Mouse (Mus musculus) embryonic stem cell, embryonic (primary cell): ENCODE measurements around the gene Scmh1.

ENCODE experiments used
- CTCF ChIA-PET, 4 experiments: fragments of 300-600 bp in 2 of 4; fragments of 350-600 bp in 2 of 4; sonication (Branson Sonifier 250); formaldehyde crosslinking; loops; one replicate each; lab custom pipeline; 2022; ENCODE audit warnings: inconsistent platforms in 2 of 4; lab: Charles Lee
- POLR2A ChIA-PET, 4 experiments: fragments of 300-600 bp in 2 of 4; fragments of 350-600 bp in 2 of 4; sonication (Branson Sonifier 250); formaldehyde crosslinking; loops; one replicate each; lab custom pipeline; 2022; ENCODE audit warnings: antibody characterized with exemption in 4 of 4, inconsistent platforms in 1 of 4; lab: Charles Lee

Gene Scmh1

DNA sequence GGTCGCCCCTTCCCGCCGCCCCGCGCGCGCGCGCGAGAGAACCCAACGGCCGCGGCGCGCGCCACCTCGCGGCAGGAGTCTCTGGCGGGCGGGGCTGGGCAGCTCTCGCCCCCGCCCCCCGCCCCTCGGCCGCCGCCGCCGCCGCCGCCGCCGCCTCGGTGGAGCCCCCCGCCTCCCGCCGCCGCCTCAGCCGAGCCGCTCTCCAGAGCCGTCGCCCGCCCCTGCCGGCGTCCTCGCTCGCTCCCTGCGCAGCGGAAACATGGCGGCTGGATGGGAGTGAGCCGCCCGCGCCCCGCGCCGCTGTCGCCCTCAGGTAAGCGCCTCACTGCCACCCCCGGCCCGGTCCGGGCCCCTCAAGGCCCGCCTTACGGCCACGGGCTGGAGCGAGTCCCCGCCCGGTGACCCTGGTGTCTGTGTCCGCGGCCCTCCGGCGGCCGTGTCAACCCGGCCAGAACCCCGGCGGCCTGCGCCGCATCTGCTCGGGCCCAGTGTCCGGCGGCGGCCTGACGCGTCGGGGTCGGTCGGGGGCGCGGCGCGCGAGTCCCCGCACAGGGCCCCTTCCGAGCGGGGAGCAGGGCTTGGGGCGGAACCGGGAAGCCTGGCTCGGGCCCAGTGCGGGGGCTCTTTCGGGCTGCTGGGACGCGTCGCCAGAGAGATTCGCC lies at the start of gene Scmh1:
TSS of gene Scmh1 (plus strand) at position 138 of the 662 bp plus-strand sequence.
- ChIA-PET CTCF (interaction anchor here (0.6 to 1.2 kb wide), 7 partner anchors 8 to 384 kb away, joined by 3 to 15 read pairs (median 4); no protein-coding TSS in a partner anchor), POLR2A (interaction anchor here (0.6 to 1.7 kb wide), 13 partner anchors 8 to 200 kb away, joined by 3 to 9 read pairs (median 4); partner anchors contain the start of gene Ctps (in 1 of the 4))

DNA sequence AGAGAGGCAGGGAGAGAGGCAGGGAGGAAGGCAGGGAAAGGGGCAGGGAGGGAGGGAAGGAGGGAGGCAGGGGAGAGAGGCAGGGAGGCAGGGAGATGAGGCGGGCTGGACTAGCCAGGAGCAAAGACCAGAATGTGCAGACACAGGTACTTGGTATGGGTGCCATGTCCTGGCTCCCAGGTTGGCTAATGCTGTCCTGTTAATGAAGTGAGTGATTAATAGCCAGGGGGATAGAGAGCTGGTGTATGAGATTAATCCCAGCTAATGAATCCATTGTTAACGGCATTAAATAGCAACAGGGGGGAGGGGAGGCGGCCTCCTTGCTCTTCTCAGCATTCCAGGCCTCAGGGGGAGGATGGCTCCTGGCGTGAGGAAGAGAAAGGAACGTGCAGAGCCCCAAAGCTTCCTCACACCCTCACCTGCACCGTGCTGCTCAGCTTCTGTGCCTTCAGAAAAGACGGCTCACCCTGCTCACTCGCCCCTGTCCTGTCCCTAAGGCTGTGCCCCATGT lies 45.0 kb upstream of the Scmh1 start:
- POLR2A ChIA-PET = interaction anchor here in 1 of 4 experiments (0.7 kb wide), 1 partner anchor 223 kb away, joined by 3 read pairs; no protein-coding TSS in a partner anchor
- CTCF ChIA-PET = interaction anchor here in 3 of 4 experiments (0.6 to 1.4 kb wide), 5 partner anchors 10 to 173 kb away, joined by 3 to 12 read pairs (median 4); no protein-coding TSS in a partner anchor

- ChIA-PET CTCF (no interaction called here), POLR2A (no interaction called here)
Measured at GRCm38 (mm10) chr4:120364729-120365128, 40.4 kb upstream of the Scmh1 start.

DNA sequence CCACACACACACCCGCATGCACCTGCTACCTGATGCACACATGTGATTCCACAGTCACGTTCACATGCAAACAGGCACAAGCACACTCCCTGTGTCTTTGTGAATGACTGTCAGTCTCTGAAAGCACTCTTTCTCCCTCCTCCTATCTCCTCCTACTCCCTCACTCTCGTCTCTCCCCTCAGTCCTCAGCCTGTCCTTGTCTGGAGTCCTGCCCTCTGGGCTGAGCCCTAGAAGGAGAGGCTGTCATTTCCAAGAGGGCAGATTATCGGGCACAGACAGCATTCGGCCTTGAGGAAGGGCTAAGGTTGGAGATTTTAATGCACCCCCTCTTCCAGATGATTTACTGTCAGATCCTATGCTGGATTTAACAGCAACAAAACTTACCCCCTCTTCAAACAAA lies 39.6 kb upstream of the Scmh1 start:
- POLR2A ChIA-PET = no interaction called here

GRCm38 (mm10) chr4:120368031-120368430 lies 37.0 kb upstream of the Scmh1 start:
- CTCF ChIA-PET = interaction anchor here in 3 of 4 experiments (0.7 to 2.9 kb wide), 14 partner anchors 10 to 181 kb away, joined by 3 to 14 read pairs (median 5); no protein-coding TSS in a partner anchor
- POLR2A ChIA-PET = interaction anchor here in 2 of 4 experiments (0.6 kb wide), 2 partner anchors 186 to 344 kb away, joined by 3 read pairs; no protein-coding TSS in a partner anchor

More for the DNA sequence above, 39.6 kb upstream of the Scmh1 start:
- CTCF ChIA-PET = interaction anchor here in 1 of 4 experiments (0.6 kb wide), 1 partner anchor 261 kb away, joined by 12 read pairs; no protein-coding TSS in a partner anchor

DNA sequence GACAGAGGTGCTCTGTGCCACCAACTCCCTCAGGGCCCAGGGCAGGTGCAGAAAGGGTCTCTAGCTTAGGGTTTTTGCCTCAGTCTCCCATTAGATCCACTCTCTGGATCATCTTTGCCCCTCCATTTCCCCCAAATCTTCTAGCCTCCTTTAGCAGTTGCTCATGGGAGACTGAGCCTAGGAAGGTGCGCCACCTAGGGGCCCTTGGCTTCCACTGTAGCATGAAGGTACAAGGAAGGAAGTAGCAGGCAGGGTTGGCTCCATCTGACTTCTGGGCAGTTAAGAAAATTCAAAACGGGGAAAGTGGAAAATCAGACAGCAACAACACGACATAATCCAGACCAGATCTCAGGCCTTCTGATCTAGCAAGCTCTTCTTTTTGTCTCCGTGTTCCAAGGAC lies 36.4 kb upstream of the Scmh1 start:
- POLR2A ChIA-PET = interaction anchor here in 1 of 4 experiments (0.6 kb wide), 1 partner anchor 345 kb away, joined by 3 read pairs; no protein-coding TSS in a partner anchor
- CTCF ChIA-PET = interaction anchor here in 3 of 4 experiments (0.7 to 2.9 kb wide), 14 partner anchors 9 to 182 kb away, joined by 3 to 14 read pairs (median 6); no protein-coding TSS in a partner anchor

DNA sequence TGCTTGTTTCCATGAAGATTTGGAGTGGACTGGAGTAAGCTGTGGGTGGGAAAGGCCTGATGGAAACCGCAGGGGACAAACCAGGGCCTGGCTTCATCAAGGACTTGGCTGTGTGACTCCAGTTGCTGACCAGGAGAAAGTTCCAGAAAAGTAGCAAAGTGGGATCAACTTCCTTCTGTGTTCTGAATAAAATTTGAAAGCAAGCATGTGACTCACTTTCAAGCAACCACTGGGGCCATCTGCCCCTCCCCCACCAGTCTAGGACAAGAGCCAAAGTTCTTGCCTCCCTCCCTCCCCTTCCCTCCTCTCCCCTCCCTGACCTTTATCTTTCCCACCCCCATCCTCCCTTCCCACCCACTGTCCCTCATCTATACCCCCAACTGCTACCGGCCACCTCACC lies 35.9 kb upstream of the Scmh1 start:
- ChIA-PET CTCF (interaction anchor here (0.6 to 2.3 kb wide), 13 partner anchors 15 to 555 kb away, joined by 3 to 9 read pairs (median 4); no protein-coding TSS in a partner anchor), POLR2A (interaction anchor here in 1 of 4 experiments (1.4 kb wide), 1 partner anchor 11 kb away, joined by 5 read pairs; no protein-coding TSS in a partner anchor)

- POLR2A ChIA-PET = interaction anchor here in 2 of 4 experiments (0.6 to 1.4 kb wide), 4 partner anchors 10 to 132 kb away, joined by 3 to 5 read pairs (median 4); no protein-coding TSS in a partner anchor
Measured at GRCm38 (mm10) chr4:120369861-120370366, 35.2 kb upstream of the Scmh1 start.

GRCm38 (mm10) chr4:120372838-120373237 lies 32.2 kb upstream of the Scmh1 start:
- CTCF ChIA-PET = interaction anchor here in 3 of 4 experiments (1.2 to 1.8 kb wide), 3 partner anchors 143 to 161 kb away, joined by 3 to 6 read pairs (median 4); no protein-coding TSS in a partner anchor

More at GRCm38 (mm10) chr4:120369861-120370366, 35.2 kb upstream of the Scmh1 start:
- CTCF ChIA-PET = interaction anchor here (0.6 to 2.3 kb wide), 16 partner anchors 10 to 554 kb away, joined by 3 to 9 read pairs (median 4); no protein-coding TSS in a partner anchor

GRCm38 (mm10) chr4:120373813-120374212 lies 31.3 kb upstream of the Scmh1 start:
- ChIA-PET POLR2A (no interaction called here), CTCF (interaction anchor here in 1 of 4 experiments (1.0 kb wide), 1 partner anchor 148 kb away, joined by 4 read pairs; no protein-coding TSS in a partner anchor)

More at GRCm38 (mm10) chr4:120372838-120373237, 32.2 kb upstream of the Scmh1 start:
- POLR2A ChIA-PET = interaction anchor here in 2 of 4 experiments (0.6 to 0.7 kb wide), 3 partner anchors 196 to 676 kb away, joined by 3 to 5 read pairs (median 4); no protein-coding TSS in a partner anchor

GRCm38 (mm10) chr4:120380811-120381391 lies 24.2 kb upstream of the Scmh1 start:
- CTCF ChIA-PET = interaction anchor here (0.5 to 2.8 kb wide), 48 partner anchors 8 to 589 kb away, joined by 3 to 36 read pairs (median 3); partner anchors contain the start of gene Ctps (in 1 of the 4)
- POLR2A ChIA-PET = interaction anchor here in 3 of 4 experiments (0.6 to 1.1 kb wide), 5 partner anchors 52 to 285 kb away, joined by 3 read pairs; partner anchors contain the start of gene Cited4 (in 1 of the 3)

DNA sequence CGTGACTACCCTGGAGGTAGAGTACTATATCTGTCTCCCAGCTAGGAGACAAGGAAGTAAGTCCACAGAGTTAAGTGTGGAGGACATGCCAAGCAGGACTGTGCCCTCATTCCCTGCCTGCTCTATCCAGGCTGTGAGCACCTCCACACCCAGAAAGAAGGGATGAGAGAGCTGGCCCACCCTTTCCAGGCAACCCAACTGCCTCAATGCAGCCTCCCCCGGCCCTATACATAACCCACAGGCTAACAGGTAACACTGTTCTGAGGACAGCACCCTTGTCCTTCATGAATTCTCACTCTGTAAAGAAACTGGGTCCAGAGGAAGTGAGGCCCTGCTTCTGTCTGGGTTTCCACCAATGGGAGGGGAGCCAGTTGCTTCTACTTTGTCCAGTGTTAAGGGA lies 19.6 kb upstream of the Scmh1 start:
- CTCF ChIA-PET = interaction anchor here in 2 of 4 experiments (0.6 to 1.6 kb wide), 3 partner anchors 19 to 169 kb away, joined by 3 to 15 read pairs (median 3); partner anchors contain the start of gene Scmh1 (in 1 of the 2)
- POLR2A ChIA-PET = no interaction called here

GRCm38 (mm10) chr4:120387496-120387895 lies 17.6 kb upstream of the Scmh1 start:
- POLR2A ChIA-PET = interaction anchor here in 3 of 4 experiments (0.6 to 3.7 kb wide), 9 partner anchors 9 to 182 kb away, joined by 3 to 13 read pairs (median 3); partner anchors contain the start of gene Ctps (in 1 of the 3)
- CTCF ChIA-PET = interaction anchor here (0.6 to 1.6 kb wide), 12 partner anchors 9 to 441 kb away, joined by 3 to 6 read pairs (median 4); no protein-coding TSS in a partner anchor

GRCm38 (mm10) chr4:120387968-120388367 lies 17.1 kb upstream of the Scmh1 start:
- CTCF ChIA-PET = interaction anchor here (0.6 to 1.6 kb wide), 10 partner anchors 8 to 441 kb away, joined by 3 to 6 read pairs (median 4); no protein-coding TSS in a partner anchor
- POLR2A ChIA-PET = interaction anchor here in 3 of 4 experiments (0.6 to 3.7 kb wide), 8 partner anchors 8 to 278 kb away, joined by 3 to 13 read pairs (median 4); partner anchors contain the start of genes Cited4 (in 1 of the 3) and Ctps (in 1 of the 3)

DNA sequence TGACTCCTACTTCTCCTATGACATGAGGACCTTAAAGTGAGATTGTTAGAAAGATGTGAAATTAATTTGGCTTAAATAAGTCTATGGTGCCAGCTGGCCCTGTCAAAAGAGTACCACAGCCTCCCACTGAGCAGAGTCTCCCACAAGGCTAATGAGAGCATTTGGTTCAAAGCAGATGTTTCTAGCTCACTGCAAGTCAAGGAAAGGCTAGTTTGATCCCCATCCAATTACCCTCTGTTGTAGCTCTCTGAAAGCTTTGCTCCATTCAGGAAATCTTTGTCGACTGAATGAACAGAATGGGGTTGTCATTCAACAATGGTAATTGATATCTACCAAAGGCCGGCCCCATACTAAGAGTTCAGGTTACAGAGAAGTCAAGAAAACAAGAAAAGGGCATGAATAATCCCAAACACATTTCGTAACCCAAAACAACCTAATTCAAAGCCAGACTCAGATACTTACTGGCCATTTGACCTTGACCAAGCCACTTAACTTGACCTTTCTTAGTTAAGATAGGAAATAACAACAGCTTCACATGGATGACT lies 16.0 kb upstream of the Scmh1 start:
- ChIA-PET POLR2A (interaction anchor here (0.7 to 3.7 kb wide), 18 partner anchors 9 to 536 kb away, joined by 3 to 13 read pairs (median 4); partner anchors contain the start of genes Cited4 (in 2 of the 4), Ctps (in 1 of the 4), Exo5 (in 1 of the 4) and Scmh1 (in 1 of the 4)), CTCF (interaction anchor here in 3 of 4 experiments (0.5 to 1.6 kb wide), 9 partner anchors 8 to 624 kb away, joined by 3 to 9 read pairs (median 3); no protein-coding TSS in a partner anchor)

DNA sequence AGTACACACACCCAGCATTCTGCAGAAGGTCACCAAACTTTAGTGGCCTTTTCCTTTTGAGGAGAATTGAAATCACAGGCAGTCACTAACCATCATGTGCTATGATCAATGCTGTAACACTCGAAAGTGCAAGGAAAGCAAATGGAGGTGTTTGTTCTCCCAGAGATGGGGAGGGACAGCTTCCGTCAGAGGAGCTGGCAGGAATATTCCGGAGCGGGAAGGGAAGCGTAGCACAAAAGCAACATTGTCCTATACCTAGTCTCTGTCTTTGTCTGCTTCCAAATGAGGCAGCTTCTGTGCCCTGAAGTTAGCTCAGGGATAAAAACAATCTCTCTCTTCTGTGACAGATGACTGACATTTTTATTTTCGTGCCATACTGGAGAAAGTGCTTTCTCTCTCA lies 15.5 kb upstream of the Scmh1 start:
- ChIA-PET CTCF (interaction anchor here in 3 of 4 experiments (0.5 to 1.6 kb wide), 7 partner anchors 8 to 625 kb away, joined by 3 to 6 read pairs (median 4); no protein-coding TSS in a partner anchor), POLR2A (interaction anchor here in 3 of 4 experiments (0.5 to 3.7 kb wide), 16 partner anchors 9 to 535 kb away, joined by 3 to 13 read pairs (median 4); partner anchors contain the start of genes Cited4 (in 1 of the 3), Ctps (in 1 of the 3), Exo5 (in 1 of the 3) and Scmh1 (in 1 of the 3))
